Mouse (Mus musculus): ENCODE data around the gene Colgalt2. TPM values are rescaled to one million over a fixed set of nuclear protein-coding genes. Genes with fewer than 3 reads are reported as not detected.

The Colgalt2 gene
- total RNA-seq, 2 experiments from 2014 or later, result 5.1 to 5.9 TPM

Other genes with a start within 250 kb of the Colgalt2 start
- gene Tsen15, start 13.1 kb upstream of the Colgalt2 start, total RNA-seq (2021), result 10 to 100 TPM; 16.3 to 22.1 TPM

Measured in heart, postnatal 10 days (tissue).